Mouse (Mus musculus): Measurements from ENCODE around the gene Siglecf. TPM values are rescaled to one million over a fixed set of nuclear protein-coding genes. Genes with fewer than 3 reads are reported as not detected.
"Not testable (repeated sequence)": the region's sequence is repeated elsewhere in the genome, so short reads cannot be mapped to it uniquely, and the experiment has no call there.

The Siglecf gene
- under 1 TPM; 0.69 to 0.92 TPM for total RNA-seq (2021)
- long read RNA-seq, experiment 1, partial matches to known transcripts, result 1 of 1 reads
- long read RNA-seq, experiment 1, other reads (novel, unspliced or antisense), result 0 of 1 reads
- long read RNA-seq, experiment 2, partial matches to known transcripts, result 0 of 1 reads
- long read RNA-seq, experiment 2, other reads (novel, unspliced or antisense), result 0 of 1 reads

- DNase-seq (ENCODE audit: low spot score in 2 of 2), result no peak
Observed at GRCm38 (mm10) chr7:43351154-43351553, at the start of gene Siglecf. Gene Siglecf, plus strand, starts transcription at chr7:43351341.

GRCm38 (mm10) chr7:43305235-43305634, 45.9 kb upstream of the Siglecf start:
- DNase-seq (ENCODE audit: low spot score in 2 of 2), result no peak

- no peak for DNase-seq (ENCODE audit: low spot score in 2 of 2)
Observed at GRCm38 (mm10) chr7:43309069-43309468, 42.1 kb upstream of the Siglecf start.

GRCm38 (mm10) chr7:43311632-43312031, 39.5 kb upstream of the Siglecf start:
- DNase-seq (ENCODE audit: low spot score in 2 of 2), result no peak

- DNase-seq (ENCODE audit: low spot score in 2 of 2), result no peak
Observed at GRCm38 (mm10) chr7:43312386-43313012, 38.6 kb upstream of the Siglecf start.

GRCm38 (mm10) chr7:43313013-43313428, 38.1 kb upstream of the Siglecf start, which contains the start of gene Zfp715:
Gene Zfp715, minus strand, starts transcription at chr7:43313294.
- DNase-seq (ENCODE audit: low spot score in 2 of 2), result peak; percentile 91 to 97

- peak; percentile 21 to 72 for DNase-seq (ENCODE audit: low spot score in 2 of 2)
Observed at GRCm38 (mm10) chr7:43326223-43326780, 24.8 kb upstream of the Siglecf start.

- no peak for DNase-seq (ENCODE audit: low spot score in 2 of 2)
Observed at GRCm38 (mm10) chr7:43328101-43328500, 23.0 kb upstream of the Siglecf start.

GRCm38 (mm10) chr7:43333203-43333602, 17.9 kb upstream of the Siglecf start:
- no peak for DNase-seq (ENCODE audit: low spot score in 2 of 2)

- DNase-seq (ENCODE audit: low spot score in 2 of 2), result no peak
Observed at GRCm38 (mm10) chr7:43333899-43334298, 17.2 kb upstream of the Siglecf start.

GRCm38 (mm10) chr7:43340771-43341170, 10.4 kb upstream of the Siglecf start:
- no peak for DNase-seq (ENCODE audit: low spot score in 2 of 2)

- no peak for DNase-seq (ENCODE audit: low spot score in 2 of 2)
Observed at GRCm38 (mm10) chr7:43343191-43343590, 8.0 kb upstream of the Siglecf start.

- DNase-seq (ENCODE audit: low spot score in 2 of 2), result no peak
Observed at GRCm38 (mm10) chr7:43344020-43344419, 7.1 kb upstream of the Siglecf start.

GRCm38 (mm10) chr7:43344491-43344890, 6.7 kb upstream of the Siglecf start:
- DNase-seq (ENCODE audit: low spot score in 2 of 2), result no peak

GRCm38 (mm10) chr7:43346148-43346547, 5.0 kb upstream of the Siglecf start:
- no peak for DNase-seq (ENCODE audit: low spot score in 2 of 2)

GRCm38 (mm10) chr7:43346571-43346970, 4.6 kb upstream of the Siglecf start:
- no peak for DNase-seq (ENCODE audit: low spot score in 2 of 2)

GRCm38 (mm10) chr7:43349623-43350022, 1.5 kb upstream of the Siglecf start:
- DNase-seq (ENCODE audit: low spot score in 2 of 2), result not testable (repeated sequence)

- peak in 1 of 2 experiments; percentile 16 for DNase-seq (ENCODE audit: low spot score in 2 of 2)
Observed at GRCm38 (mm10) chr7:43353118-43353517, 2.0 kb downstream of the Siglecf start.

- DNase-seq (ENCODE audit: low spot score in 2 of 2), result no peak
Observed at GRCm38 (mm10) chr7:43353758-43354157, 2.6 kb downstream of the Siglecf start.

GRCm38 (mm10) chr7:43354893-43355835, 4.0 kb downstream of the Siglecf start:
- peak; percentile 9 for DNase-seq (ENCODE audit: low spot score in 2 of 2)

GRCm38 (mm10) chr7:43358556-43358955, 7.4 kb downstream of the Siglecf start:
- DNase-seq (ENCODE audit: low spot score in 2 of 2), result no peak

All from layer of hippocampus, postnatal 14 days (tissue).